Mouse (Mus musculus): ENCODE results near the gene Gpalpp1. TPM values are rescaled to one million over a fixed set of nuclear protein-coding genes. Genes with fewer than 3 reads are reported as not detected.
A peak's percentile ranks its signal among the peaks of the same experiment; 100 is the strongest.

Gpalpp1 gene
- total and polyA plus RNA-seq, 3 experiments = 18.3 to 18.9 TPM; not detected in 1

DNA sequence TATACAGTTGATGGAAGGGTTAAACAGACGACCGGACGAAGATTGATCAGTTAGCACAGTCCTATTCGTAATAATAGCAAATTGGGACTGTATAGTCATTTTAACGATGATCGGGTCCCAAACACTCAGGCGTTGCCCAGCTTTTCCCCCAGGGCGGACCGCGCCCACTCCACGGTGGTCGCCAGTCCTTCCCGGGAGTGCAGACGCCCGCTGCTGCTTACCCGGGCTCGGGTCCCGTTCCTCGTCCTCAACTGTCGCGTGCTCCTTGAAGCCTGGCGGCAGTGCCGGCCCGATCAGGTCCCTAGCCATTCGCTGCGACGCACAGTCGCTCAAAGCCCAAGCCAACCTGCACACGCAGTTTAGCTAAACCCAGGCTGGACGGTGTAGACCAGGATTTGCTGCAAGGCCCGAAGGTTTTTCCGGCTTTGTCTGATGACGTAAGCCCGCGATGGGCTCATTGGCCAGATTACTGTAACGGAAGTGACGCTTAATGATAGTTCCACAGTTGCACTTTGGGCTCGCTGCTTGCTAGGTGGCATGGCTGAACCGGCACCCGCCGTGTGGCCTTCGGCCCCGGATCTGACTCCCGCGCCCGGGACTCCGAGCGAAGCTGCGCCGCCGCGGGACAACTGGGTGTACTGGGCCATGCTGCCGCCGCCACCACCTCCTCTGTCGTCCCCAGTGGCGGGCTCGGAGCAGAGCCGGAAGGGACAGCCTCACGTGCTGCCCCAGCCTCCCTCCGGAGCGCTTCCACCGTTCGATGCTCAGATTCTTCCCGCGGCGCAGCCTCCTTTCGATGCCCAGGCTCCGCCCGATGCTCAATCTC is at the start of gene Gpalpp1, which contains the start of gene Nufip1 (continued):
- TF ChIP-seq BHLHE40 (IDR thresholded peaks at IDR 0.05; ENCODE audit: borderline replicate concordance, low read depth, low read length) = peak; percentile 86
- peak; percentile 29; the same call in 1 of the 2 replicates for TF ChIP-seq ETS1 (IDR thresholded peaks at IDR 0.05; ENCODE audit: low read depth, low read length)
- TF ChIP-seq GABPA (IDR thresholded peaks at IDR 0.05; ENCODE audit: low read depth, low read length) = no peak
- peak; percentile 82 for TF ChIP-seq USF1 (IDR thresholded peaks at IDR 0.05; ENCODE audit: low read depth, low read length)

GRCm38 (mm10) chr14:76158192-76158785 is 47.7 kb upstream of the Gpalpp1 start:
- Histone ChIP-seq H3K36me3 (ENCODE audit: control insufficient read depth in 1 of 2, insufficient read depth in 2 of 2, low read length in 2 of 2) (peaks cover 0 to 15% of the 10 kb centered on the region in 2 experiments; a peak in 2 of 4 replicates), H3K4me1 (ENCODE audit: control insufficient read depth in 1 of 2, insufficient read depth in 2 of 2, low read length in 2 of 2) (peaks cover 7 to 24% of the 10 kb centered on the region in 2 experiments), H3K27me3 (ENCODE audit: control insufficient read depth in 1 of 2, insufficient read depth in 2 of 2, low read length in 2 of 2) (no peaks in the 10 kb centered on the region), H3K79me2 (ENCODE audit: control insufficient read depth, insufficient read depth, low read length, poor library complexity) (no peaks in the 10 kb centered on the region), H3K9ac (ENCODE audit: control insufficient read depth, low read depth, low read length, poor library complexity, severe bottlenecking) (0 out of 2 replicates have a peak overlapping the region, but pooled peaks have one; percentile 7), H3K9me3 (replicated peaks; ENCODE audit: insufficient read depth, low read length) (no peaks in the 10 kb centered on the region), H3K27ac (ENCODE audit: control insufficient read depth, low read depth, low read length) (peak overlapping the region; percentile 72), H3K4me3 (ENCODE audit: control insufficient read depth in 1 of 2, insufficient read depth in 1 of 2, low read depth in 2 of 2, low read length in 2 of 2) (peak overlapping the region in 1 of 2 experiments; percentile 6; a peak in 2 of 4 replicates)
- TF ChIP-seq RAD21 (IDR thresholded peaks at IDR 0.05; ENCODE audit: low read depth, low read length) = no peak
- peak; percentile 77 for TF ChIP-seq MYB (IDR thresholded peaks at IDR 0.05; ENCODE audit: low read depth, low read length)
- TF ChIP-seq MAZ (IDR thresholded peaks at IDR 0.05; ENCODE audit: low read depth, low read length) = 0 out of 2 replicates have a peak, but pooled peaks have one; percentile 69
- no peak for TF ChIP-seq POLR2AphosphoS2 (IDR thresholded peaks at IDR 0.05; ENCODE audit: low read length)
- peak; percentile 54; the same call in 1 of the 2 replicates for TF ChIP-seq SIN3A (IDR thresholded peaks at IDR 0.05; ENCODE audit: low read length)
- peak; percentile 21; the same call in 1 of the 2 replicates for TF ChIP-seq TAL1 (IDR thresholded peaks at IDR 0.05; ENCODE audit: low read length)
- no peak for TF ChIP-seq ELF1 (IDR thresholded peaks at IDR 0.05; ENCODE audit: low read depth, low read length)
- 0 out of 2 replicates have a peak, but pooled peaks have one; percentile 26 for TF ChIP-seq MAFK (IDR thresholded peaks at IDR 0.05; ENCODE audit: borderline replicate concordance, low read depth, low read length)
- peak; percentile 68 for TF ChIP-seq GATA1 (IDR thresholded peaks at IDR 0.05; ENCODE audit: low read depth, low read length)
- no peak for TF ChIP-seq TBP (IDR thresholded peaks at IDR 0.05; ENCODE audit: low read depth, low read length)
- no peak for TF ChIP-seq GABPA (IDR thresholded peaks at IDR 0.05; ENCODE audit: low read depth, low read length)
- peak; percentile 77 to 91 for TF ChIP-seq EP300 (IDR thresholded peaks at IDR 0.05; ENCODE audit: low read depth in 1 of 2, low read length in 2 of 2)
- 0 out of 2 replicates have a peak, but pooled peaks have one; percentile 34 for TF ChIP-seq MXI1 (IDR thresholded peaks at IDR 0.05; ENCODE audit: low read depth, low read length)
- TF ChIP-seq CHD1 (IDR thresholded peaks at IDR 0.05; ENCODE audit: low read depth, low read length) = no peak
- TF ChIP-seq NELFE (IDR thresholded peaks at IDR 0.05; ENCODE audit: low read depth, low read length) = no peak
- TF ChIP-seq MAX (IDR thresholded peaks at IDR 0.05; ENCODE audit: low read length) = no peak; the same call in 1 of the 2 replicates
- TF ChIP-seq CHD2 (IDR thresholded peaks at IDR 0.05; ENCODE audit: low read length) = no peak
- TF ChIP-seq ZMIZ1 (IDR thresholded peaks at IDR 0.05; ENCODE audit: low read depth, low read length) = no peak
- TF ChIP-seq ETS1 (IDR thresholded peaks at IDR 0.05; ENCODE audit: low read depth, low read length) = peak; percentile 68; the same call in 1 of the 2 replicates
- TF ChIP-seq ZKSCAN1 (IDR thresholded peaks at IDR 0.05; ENCODE audit: low read depth, low read length) = no peak
- TF ChIP-seq RCOR1 (IDR thresholded peaks at IDR 0.05; ENCODE audit: low read depth, low read length) = peak; percentile 72; the same call in 1 of the 2 replicates
- 0 out of 2 replicates have a peak, but pooled peaks have one; percentile 37 for TF ChIP-seq HCFC1 (IDR thresholded peaks at IDR 0.05; ENCODE audit: low read depth, low read length)
- peak; percentile 77 for TF ChIP-seq TCF12 (IDR thresholded peaks at IDR 0.05; ENCODE audit: low read depth, low read length)
- TF ChIP-seq USF2 (IDR thresholded peaks at IDR 0.05; ENCODE audit: borderline replicate concordance in 1 of 2, insufficient read depth in 1 of 2, low read depth in 1 of 2, low read length in 2 of 2) = no peak
- TF ChIP-seq NRF1 (IDR thresholded peaks at IDR 0.05; ENCODE audit: insufficient read depth, low read depth, low read length, poor library complexity, severe bottlenecking) = no peak
- peak; percentile 78 for DNase-seq (ENCODE audit: low read depth, low spot score)
